Mouse (Mus musculus): ENCODE data around the gene Bhmt2.

Bhmt2 gene

DNA sequence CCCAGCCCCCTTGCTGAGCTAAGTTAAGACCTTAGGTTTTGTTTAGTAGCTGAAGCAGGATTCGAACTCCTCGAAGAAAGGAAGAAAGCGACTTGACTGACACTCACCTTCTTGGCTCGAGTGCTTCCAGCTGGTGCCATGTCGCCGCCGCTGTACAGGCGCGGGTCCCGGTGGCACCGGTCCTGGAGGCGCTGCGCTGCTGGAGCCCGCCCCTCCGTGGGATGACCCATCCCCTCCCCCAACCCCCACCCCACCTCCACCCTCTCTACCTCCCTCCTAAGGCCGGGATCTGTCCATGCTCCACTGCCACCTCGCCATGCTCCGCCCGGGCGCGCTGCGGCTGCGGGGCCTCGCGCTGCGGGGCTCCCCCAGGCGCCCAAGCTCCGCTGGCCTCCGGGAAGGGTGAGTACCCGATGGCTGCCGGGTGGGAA is at the start of gene Bhmt2, which contains the start of gene Dmgdh:
TSS of gene Bhmt2 (minus strand) at position 172 of the 431 bp plus-strand sequence.
TSS of gene Dmgdh (plus strand) at position 303 of the 431 bp plus-strand sequence.
- no peak for DNase-seq

DNA sequence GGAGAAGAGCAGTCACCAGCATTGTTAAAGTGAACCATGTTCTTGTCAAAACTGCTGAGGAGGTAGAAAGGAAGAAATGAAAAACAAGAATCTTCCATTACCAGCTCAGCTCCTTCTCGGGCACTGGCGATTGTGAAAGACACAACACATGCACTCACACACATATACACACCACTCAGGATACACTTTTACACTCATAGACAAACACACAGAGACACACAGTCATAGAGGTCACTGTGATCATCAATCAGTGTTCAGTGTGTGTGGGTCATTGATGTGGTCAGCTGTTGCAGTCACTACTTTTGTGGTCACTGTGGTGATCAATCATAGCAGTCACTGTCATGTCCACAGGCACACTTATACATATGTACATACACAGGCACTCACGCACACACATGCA is 49.4 kb upstream of the Bhmt2 start:
- DNase-seq = no peak

DNA sequence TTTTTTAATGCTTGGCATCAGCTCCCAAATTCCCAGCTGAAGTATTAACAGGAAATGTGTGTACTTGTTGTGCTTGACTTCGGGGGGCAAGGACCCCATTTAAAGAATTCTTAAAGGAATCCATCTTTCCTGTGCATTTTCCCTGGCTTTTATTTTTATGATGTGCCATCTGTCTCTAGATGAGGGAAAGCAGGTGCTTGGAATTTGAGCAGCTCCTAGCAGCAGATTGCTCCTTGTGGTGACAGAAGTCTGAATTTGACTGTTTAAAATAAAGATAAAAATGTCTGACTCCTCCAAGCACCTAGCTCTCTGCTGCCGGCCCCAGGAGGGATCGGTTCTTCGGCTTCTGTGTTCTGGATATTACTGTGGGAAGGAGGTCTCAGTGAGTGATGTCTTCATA is 47.8 kb upstream of the Bhmt2 start:
- DNase-seq = no peak

DNA sequence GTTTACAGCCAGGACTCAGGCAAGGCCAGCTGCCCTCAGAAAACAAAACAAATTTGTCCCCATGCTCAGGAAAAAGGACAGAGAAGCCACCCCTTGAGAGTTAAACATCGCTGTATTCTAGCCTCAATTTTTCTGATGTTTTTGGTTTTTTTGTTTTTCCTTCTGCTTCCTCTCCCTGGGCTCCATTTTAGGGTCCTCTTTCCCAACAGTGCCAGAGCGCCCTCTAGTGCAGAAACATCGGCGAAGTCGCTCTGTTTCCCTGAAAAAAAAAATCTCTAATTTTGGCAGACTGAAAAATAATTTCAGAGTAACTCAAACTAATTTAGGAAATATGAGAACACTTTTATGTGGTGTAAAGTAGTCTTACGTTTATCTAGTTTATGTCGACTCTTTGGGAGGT is 44.8 kb upstream of the Bhmt2 start:
- peak; percentile 71 for DNase-seq

DNA sequence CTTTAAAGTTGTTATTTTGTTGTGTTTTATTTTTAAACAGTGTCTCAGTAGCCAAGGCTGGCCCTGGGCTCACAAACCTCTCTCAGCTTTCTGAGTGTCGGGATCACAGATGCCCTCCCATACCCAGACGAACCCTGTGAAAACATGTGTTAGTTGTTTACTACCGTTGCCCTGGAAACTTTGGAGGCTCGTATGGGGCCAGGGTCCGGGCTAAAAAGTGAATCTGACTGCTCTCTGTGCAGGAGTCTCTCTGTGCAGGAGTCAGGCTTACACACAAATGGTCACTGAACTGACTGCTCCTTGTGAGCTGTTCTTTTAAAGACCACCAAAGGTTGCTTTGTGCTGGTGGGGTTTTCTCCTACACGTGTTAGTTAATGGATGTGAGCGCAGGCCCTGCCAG is 43.0 kb upstream of the Bhmt2 start:
- no peak for DNase-seq

DNA sequence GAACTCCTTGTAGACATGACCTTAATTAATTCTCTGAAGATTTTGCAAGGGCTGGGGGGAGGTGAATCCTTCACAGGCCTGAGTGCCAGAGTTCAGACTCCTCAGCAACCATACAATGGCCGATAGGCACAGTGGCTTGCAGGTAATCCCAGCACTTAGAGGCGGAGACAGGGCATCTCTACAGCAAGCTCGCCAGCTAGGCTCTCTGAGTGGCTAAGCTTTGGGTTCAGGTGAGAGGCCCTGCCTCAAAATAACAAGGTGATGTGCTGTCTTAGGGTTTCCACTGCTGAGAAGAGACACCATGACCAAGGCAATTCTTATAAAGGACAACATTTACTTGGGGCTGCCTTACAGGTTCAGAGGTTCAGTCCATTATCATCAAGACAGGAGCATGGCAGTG is 39.7 kb upstream of the Bhmt2 start:
- DNase-seq = no peak

DNA sequence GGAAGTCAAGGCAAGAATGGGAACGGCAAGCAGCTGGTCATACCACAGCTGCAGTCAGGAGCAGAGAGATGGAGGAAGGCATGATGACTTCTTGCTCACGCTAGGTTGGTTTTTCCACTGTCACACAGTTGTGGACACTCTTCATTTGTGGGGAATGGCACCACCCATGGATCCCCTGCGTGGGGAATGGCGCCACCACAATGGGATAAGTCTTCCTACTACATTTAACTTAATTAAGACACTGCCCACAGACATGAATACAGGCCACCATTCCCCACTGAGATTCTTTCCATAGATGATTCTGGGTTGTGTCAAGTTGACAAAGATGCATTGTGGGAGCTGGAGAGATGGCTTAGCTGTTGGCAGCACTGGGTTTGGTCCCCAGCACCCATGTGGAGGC is 38.3 kb upstream of the Bhmt2 start:
- DNase-seq = no peak

DNA sequence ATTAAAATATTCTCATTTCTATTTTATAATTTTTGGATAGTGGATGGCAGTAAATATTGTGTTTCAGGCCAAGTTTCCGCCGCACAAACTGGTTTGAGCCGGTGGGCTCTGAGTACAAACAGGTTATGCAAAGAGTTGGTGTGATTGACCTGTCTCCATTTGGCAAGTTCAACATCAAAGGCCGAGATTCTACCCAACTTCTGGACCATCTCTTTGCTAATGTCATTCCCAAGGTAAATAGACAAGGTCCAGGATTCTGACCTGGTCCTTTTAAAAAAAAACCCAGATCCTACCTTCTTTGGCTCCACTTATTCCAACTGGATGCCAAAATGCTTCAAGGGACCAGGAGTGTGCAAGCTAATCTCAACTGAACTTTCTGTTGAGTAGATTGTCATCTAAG is 37.1 kb upstream of the Bhmt2 start:
- no peak for DNase-seq

DNA sequence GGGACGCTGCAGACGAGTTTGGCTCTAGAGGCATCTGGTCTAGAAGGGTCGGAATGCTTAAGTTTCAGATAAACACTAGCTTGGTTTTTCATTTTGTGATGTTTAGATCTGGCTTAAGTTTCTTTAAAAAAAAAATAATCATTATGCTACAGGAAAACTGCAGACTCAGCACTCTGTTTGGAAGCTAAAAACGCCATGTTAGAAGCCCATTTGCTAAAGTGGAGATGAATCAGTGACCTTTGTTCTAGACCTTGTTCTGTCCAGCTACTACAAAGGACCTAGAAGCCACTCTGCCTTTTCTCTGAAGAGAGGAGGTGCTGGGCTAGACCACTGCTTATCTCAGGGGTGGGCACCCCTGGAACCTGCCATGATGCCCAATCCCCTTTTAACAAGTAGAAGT is 36.2 kb upstream of the Bhmt2 start:
- DNase-seq = no peak

DNA sequence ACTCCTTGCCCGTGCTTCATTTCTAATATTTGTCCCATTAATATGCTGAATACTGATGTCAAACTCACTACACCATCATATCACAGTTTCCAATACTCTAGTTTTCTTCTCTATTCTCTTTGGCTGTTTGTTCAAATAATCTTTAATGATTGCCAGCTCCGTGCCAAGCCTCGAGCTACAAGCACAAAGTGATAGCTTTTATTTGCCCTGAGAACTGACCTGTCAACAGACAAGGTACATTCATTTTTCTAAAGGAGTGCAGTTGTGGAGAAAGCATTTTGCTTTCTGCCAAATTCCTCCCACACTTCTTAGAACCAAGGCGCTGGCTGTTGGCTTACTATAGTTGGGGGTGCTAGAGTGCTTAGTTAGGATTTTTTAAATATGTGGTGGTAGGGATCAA is 33.2 kb upstream of the Bhmt2 start:
- no peak for DNase-seq

DNA sequence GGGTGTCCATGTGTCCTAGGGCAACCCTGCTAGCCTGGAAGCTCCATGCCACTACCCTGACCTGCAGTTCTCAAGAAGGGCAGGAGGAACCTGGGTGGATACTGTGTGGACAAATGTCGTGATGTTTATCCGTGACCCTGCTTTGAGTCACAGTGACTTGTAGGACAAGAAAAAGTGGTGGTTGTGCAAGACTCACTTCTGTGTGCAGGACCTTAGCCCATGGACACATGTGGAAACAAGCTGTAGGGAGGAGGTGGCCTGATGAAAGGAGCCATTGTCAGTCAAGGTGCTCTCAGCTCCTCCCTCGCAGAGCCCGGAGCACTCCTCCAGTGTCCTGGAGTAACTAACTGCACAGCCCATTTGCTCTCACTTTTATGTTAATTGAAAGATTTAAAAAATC is 31.6 kb upstream of the Bhmt2 start:
- DNase-seq = no peak

DNA sequence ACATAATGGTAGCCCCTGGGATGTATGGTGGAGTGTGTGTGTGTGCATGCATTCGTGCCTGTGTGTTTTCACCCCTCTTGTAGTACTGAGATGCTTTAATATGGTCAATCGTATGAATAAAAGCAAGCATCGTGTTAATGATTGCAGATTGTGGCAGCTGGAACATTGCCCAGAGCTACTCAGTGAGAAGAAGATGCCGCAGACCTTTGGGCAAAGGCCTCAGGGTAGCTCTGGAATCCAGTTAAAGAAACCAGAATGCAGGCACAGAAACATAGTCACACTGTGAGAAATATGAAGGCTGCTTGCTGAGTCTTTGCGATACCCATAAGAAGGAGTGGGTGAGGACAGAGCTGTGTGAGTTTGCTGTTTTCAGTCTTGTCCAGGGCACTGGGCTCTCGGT is 24.8 kb upstream of the Bhmt2 start:
- DNase-seq = no peak

DNA sequence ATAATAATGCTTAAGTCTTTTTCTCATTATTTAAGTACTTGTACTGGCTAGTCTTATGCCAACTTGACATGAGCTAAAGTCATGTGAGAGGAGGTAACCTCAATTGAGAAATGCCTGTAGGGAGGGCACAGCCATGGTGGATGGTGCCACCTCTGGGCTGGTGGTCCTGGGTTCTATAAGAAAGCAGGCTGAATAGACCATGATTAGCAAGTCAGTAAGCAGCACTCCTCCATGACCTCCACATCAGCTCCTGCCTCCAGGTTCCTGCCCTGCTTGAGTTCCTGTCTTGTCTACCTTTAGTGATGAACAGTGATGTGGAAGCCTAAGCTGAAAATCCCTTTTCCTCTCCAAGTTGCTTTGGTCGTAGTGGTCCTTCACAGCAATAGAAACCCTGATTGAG is 16.7 kb upstream of the Bhmt2 start:
- no peak for DNase-seq

DNA sequence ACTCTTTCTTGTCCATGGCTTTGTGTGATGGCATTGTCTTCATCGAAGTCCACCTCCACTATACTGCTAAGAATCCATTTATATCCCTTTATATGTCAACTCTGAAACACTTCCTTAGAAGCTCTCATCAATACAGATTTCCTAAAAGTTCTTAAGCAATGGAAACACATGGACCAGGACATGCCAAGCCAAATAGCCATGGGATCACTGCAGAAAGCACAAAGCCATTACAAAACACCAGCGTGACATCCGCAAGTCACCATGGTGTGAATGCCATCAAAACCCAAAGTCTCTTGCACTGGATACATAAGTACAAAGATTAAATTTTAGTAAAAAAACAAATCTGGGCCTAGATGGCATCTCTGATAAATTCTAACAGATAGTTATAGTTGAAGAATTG is 15.5 kb upstream of the Bhmt2 start:
- DNase-seq = no peak

DNA sequence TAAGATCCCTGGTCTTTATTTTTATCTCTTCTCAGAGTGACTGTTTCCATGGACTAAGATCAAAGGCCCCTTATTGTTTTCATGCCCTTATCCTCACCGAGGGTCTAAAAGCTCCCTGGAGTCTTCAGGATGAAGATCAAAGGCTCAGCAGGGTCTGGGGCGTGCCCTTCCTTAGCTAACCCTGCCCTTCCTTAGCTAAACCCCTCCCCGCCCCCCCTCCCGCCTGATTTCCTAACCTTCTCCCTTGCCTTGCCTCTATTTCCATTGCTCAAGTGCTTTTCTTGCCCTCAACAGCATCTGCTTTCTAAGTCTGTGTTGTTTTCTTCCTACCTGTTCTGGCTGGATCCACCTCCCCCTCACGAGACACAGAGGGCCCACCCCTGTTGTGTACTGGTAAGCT is 13.2 kb upstream of the Bhmt2 start:
- DNase-seq = no peak

DNA sequence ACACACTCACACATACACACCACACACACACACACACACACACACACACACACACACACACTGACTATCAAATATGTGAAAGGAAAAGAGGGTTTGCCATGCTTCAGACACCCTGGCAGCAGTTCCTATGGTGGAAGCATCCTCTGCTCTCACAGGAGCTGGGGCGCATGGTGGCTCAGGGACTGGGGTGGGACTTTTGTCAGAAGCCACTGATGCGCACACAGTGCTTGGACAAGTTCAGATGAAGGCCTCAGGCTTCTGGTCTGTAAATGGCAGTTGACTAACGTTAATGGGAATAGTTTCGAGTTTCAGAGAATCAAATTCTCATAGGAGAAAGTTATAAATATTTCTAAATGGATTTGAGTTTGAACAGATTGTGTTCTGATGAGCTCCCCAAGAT is 11.1 kb upstream of the Bhmt2 start:
- DNase-seq = no peak

DNA sequence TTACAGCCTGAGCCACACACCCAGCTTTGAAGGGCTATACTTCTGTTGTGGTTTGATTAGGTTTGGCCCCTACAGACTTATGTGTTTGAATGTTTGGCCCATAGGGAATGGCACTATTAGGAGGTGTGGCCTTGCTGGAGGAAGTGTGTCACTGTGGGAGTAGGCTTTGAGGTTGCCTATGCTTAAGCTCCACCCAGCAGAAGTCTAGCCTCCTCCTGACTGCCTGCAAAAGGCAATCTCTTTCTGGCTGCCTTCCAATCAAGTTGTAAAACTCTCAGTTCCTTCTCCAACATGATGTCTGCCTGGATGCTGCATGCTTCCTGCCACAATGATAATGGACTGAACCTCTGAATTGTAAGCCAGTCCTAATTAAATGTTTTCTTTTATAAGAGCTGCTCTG is 9.2 kb upstream of the Bhmt2 start:
- DNase-seq = no peak

DNA sequence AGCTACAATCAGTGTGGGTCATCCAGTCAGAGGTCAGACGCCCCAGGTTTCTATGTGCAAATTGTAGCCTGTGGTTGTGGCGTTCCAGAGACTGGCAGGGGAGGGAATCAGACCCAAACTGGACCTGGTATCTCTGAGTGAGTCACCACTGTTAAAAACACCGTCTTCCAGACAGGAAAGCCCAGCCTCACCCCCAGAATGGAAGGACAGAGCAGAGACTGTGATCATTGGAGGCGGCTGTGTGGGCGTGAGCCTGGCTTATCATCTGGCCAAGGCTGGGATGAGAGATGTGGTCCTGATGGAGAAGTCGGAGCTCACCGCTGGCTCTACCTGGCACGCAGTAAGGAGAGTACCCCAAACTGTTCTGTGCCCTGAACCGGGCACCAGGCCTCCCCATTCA is 2.8 kb upstream of the Bhmt2 start:
- no peak for DNase-seq

DNA sequence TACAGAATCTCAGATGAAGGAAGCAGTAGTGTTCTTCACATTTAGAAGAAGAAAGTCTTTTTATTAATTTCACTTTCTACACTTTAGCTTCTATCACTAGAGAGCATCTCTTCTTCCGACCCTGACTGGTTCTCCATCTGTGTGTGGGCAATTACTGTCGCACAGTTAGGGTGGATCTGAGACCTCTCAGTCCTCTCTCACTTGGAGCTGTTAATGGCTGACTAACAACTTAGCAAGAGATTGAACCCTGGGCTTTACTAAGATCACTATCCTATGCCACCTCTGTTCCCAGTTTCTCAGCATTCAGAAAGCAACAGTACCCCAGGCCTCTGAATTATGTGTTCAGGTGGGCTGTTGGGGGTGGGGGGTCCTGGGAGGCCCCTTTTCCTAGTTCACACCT is 806 bp downstream of the Bhmt2 start:
- no peak for DNase-seq

DNA sequence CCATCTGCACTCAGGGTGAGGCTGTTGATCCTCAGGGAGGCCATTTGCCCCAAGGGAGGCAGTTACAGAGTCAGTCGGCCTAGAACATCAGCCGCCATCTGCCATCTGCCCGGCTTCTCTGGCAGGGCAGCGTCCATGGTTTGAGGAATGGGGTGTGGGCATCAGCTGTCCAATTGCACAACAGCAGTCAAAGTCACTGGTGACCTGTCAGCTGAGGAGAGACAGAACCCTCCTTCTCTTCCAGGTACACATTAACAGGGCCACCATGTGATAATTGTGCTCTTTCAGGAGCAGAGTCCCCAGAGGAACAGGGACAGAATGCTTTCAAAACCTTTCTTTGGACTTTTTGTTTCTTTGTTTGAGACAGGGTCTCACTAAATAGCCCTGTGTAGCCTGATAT is 1.7 kb downstream of the Bhmt2 start:
- DNase-seq = no peak

DNA sequence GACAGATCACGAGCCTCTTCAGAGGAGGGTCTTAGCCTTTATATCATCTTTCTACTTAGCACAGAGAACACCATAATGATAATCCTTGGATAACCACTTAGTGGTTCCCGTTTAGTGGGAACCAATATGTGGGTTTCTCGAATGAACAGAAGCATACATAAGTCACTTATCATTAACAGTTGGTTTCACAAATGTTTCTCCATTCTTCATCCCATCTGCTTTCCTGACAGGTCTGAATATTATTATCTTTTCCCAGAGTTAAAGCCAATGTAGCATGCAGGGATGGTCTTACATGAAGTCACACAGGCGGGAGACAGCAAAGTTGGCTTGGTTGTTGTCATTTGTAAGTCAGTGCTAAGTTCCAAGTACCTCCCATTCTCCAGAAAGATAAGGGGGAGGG is 6.5 kb downstream of the Bhmt2 start:
- DNase-seq = no peak

DNA sequence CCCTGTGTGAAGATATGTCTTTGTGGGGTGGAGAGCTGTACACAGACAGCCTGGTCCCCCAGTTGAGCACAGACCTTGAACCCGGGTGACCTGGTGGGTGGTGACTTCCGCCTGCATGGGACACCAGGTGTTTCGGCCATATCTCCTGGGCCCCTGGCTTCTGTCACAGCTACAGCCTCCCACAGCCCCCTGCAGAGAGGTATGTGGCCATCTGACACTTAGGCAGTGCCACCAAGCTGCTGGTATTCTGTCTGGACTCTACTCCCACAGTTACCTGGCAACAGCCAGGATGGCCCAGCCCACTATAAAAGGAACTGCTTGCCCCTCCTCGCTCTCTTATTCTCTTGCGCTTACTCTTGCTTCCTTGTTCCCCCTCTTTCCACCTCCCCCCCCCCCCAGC is 16.2 kb downstream of the Bhmt2 start:
- DNase-seq = no peak

DNA sequence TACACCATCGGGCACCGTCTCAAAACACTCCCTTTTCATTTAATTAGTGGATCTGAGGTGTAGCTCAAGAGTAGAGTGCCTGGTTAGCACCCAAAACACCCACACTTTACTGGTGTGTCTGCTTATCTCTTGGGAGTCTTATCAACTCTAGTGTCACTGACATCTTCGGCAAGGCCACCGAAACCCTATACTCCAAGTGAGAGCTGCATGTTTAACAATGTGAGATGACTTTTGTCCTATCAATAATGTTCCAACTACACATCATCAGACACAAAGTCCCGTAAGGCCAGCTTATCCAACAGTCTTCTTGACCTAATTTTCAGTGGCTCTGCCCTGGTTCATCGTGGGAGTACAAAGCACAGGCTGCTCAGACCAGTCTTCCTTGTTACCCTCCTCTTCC is 20.7 kb downstream of the Bhmt2 start:
- DNase-seq = no peak

DNA sequence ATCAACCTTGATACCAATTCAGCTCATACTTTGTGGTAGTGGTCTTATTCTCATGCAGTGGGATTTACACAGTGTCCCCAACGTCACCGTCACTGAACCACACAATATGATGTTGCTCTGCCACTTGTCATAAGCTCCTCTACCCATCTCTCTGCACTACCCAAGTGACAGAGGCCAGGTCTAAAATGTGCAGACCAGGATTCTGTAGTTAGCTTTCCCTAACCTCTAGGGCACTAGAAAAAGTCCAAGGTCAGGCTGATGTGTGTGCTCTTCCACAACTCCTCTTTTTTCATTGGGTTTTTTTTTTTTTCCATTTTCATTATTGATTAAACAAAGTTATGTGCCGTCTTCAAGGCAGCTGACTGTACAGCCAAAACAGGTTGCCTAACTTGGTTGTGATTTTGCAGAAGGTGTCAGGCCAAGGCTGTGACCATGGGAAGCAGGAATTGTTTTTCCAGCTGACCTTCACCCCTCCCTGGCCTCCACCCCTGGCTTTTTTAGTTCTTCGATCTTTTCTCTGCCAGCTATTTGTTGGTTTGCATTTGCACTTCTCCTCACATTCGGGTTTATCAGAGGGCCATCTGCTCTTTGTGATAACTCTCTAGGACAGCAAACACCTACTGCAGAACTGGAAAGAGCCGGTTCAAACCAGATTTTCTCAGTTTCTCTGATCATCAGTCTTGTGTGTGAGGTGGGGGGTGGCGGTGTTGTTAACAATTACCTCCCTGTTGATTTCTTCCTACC is 25.5 kb downstream of the Bhmt2 start:
- no peak for DNase-seq

DNA sequence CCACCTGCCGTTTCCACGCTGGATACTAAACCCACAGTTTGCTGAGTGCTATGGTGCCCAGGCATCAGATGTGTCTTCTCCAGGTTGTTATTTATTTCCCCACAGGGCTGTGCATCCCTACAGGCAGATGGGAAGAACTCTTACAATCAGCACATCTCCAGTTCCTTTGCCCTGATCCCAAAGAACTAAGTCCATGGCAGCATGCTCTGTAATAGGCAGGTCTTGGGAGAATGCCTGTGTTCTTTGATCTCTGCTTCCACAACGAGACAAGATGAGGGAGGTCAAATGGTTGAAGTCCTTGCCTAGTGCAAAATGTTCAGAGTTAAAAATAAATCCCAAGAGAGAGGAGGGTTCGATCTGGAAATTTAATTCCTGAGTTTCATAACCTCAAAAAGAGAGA is 34.5 kb downstream of the Bhmt2 start:
- no peak for DNase-seq
